Comparison of ENCODE assay signal across 10 mouse cellular contexts in genomic region chr2:71719387-71720034, GRCm38 (mm10). TPM values are rescaled to one million over a fixed set of nuclear protein-coding genes. Genes with fewer than 3 reads are reported as not detected.
DNase-seq lines count a peak whose midpoint lies in the region; ATAC-seq and TF ChIP-seq lines count a peak whose summit lies in the region.
"Had no signal": no experiment of that assay in that cellular context is flagged by ENCODE, and none has a peak within 500 bp of the region (broad histone marks: within the 10 kb centered on the region; RNA-seq: fewer than 3 reads in every experiment).

No protein-coding gene starts in this region.

- no peaks in the 10 kb centered on the region for H3K36me3 ChIP-seq in kidney, embryonic 16.5 days (ENCODE audit: insufficient read depth, low read length)
- no peaks in the 10 kb centered on the region for H3K36me3 ChIP-seq in intestine, postnatal 0 days (ENCODE audit: control insufficient read depth, insufficient read depth)
- H3K36me3 ChIP-seq: limb, embryonic 13.5 days had no signal

- H3K4me3 ChIP-seq in kidney, embryonic 16.5 days (ENCODE audit: low read length): no peak overlapping the region
- no peak overlapping the region for H3K4me3 ChIP-seq in intestine, postnatal 0 days (ENCODE audit: low read depth, low read length)
- H3K4me3 ChIP-seq: limb, embryonic 13.5 days had no signal

- 52% methylated on average over 5 of the region's 5 CpGs for WGBS in kidney, embryonic 16.5 days
- WGBS in intestine, postnatal 0 days: 49% methylated on average over 5 of the region's 5 CpGs

- no peak overlapping the region for H3K9ac ChIP-seq in kidney, embryonic 16.5 days (replicated peaks; ENCODE audit: low read length)
- H3K9ac ChIP-seq in intestine, postnatal 0 days (ENCODE audit: low read depth, low read length): no peak overlapping the region
- H3K9ac ChIP-seq: limb, embryonic 13.5 days had no signal

- no peak for ATAC-seq in kidney, embryonic 16.5 days (ENCODE audit: low FRiP score, low TSS enrichment)
- peak; percentile 25; the same call in 1 of the 2 replicates for ATAC-seq in intestine, postnatal 0 days
- ATAC-seq: Patski had no signal

- H3K27me3 ChIP-seq in kidney, embryonic 16.5 days (ENCODE audit: insufficient read depth, low read length): no peaks in the 10 kb centered on the region
- no peaks in the 10 kb centered on the region for H3K27me3 ChIP-seq in intestine, postnatal 0 days (replicated peaks; ENCODE audit: control insufficient read depth, insufficient read depth, low read length)
- H3K27me3 ChIP-seq: limb, embryonic 13.5 days; Patski had no signal

- H3K9me3 ChIP-seq in kidney, embryonic 16.5 days (ENCODE audit: low read length): no peaks in the 10 kb centered on the region
- no peaks in the 10 kb centered on the region for H3K9me3 ChIP-seq in intestine, postnatal 0 days (ENCODE audit: control insufficient read depth)
- H3K9me3 ChIP-seq: limb, embryonic 13.5 days had no signal

- TF ChIP-seq CTCF in intestine, postnatal 0 days (IDR thresholded peaks at IDR 0.05; ENCODE audit: low read depth): no peak

- 0 out of 2 replicates have a peak, but pooled peaks cover 6% of the 10 kb centered on the region for H3K4me1 ChIP-seq in kidney, embryonic 16.5 days (ENCODE audit: insufficient read depth, low read length)
- no peaks in the 10 kb centered on the region for H3K4me1 ChIP-seq in intestine, postnatal 0 days (replicated peaks; ENCODE audit: control insufficient read depth, insufficient read depth, low read length)
- H3K4me1 ChIP-seq: limb, embryonic 13.5 days had no signal

- peak; percentile 20 for DNase-seq in kidney, adult 18-20 months
- DNase-seq in Muller cell, postnatal 12 days (ENCODE audit: inconsistent ontology term): peak; percentile 82
- DNase-seq in cerebellum, postnatal 25 days: peak; percentile 20 to 36
- no peak for DNase-seq in frontal cortex, postnatal 10 days (ENCODE audit: low spot score in 2 of 2)
- DNase-seq in kidney, postnatal 14 days: no peak
- DNase-seq: thymus, postnatal 36 days had no signal

- no peak overlapping the region for H3K27ac ChIP-seq in kidney, embryonic 16.5 days (ENCODE audit: low read length)
- H3K27ac ChIP-seq in intestine, postnatal 0 days (ENCODE audit: low read depth, low read length): no peak overlapping the region
- H3K27ac ChIP-seq: limb, embryonic 13.5 days had no signal

- H3K4me2 ChIP-seq in kidney, embryonic 16.5 days (replicated peaks; ENCODE audit: low read depth, low read length): no peak overlapping the region
- no peak overlapping the region for H3K4me2 ChIP-seq in intestine, postnatal 0 days (replicated peaks; ENCODE audit: low read depth)
- H3K4me2 ChIP-seq: limb, embryonic 13.5 days had no signal

RNA-seq across cellular contexts. Expression of gene Itga6, which starts 25.9 kb away (rescaled TPM):
- 56.8 and 75.1 TPM in 2 replicates for polyA plus RNA-seq in kidney, embryonic 16.5 days (2015; fragmentation: Nextera tagmentation; extraction: Ambion mirVana)
- polyA plus RNA-seq in intestine, postnatal 0 days (2015; fragmentation: Nextera tagmentation; extraction: Ambion mirVana): 32.1 and 36.9 TPM in 2 replicates

Comparison
In these comparisons a context has a peak if more than half of its experiments do, and no peak if none do; other contexts are left out.
1. DNase-seq: peak in kidney, adult 18-20 months (single experiment), Muller cell, postnatal 12 days (single experiment) and cerebellum, postnatal 25 days (2 of 2); none in frontal cortex, postnatal 10 days (0 of 2) and kidney, postnatal 14 days (single experiment).